Mouse (Mus musculus) forebrain, postnatal 0 days (tissue): ENCODE data around the gene Irf6. TPM values are rescaled to one million over a fixed set of nuclear protein-coding genes. Genes with fewer than 3 reads are reported as not detected.
A peak's percentile ranks its signal among the peaks of the same experiment; 100 is the strongest.

Experiments used
- ATAC-seq: fragments of 200-750 bp; cut with Nextera tagmentation; 2 replicates; pipeline ENCODE4 v1.8.0; 2017; ENCODE audit warnings: mild to moderate bottlenecking, moderate library complexity
- DNase-seq: peaks from one replicate; pipeline ENCODE4 v3.0.0-alpha.2; 2015
- H3K27ac ChIP-seq: fragments of 300-500 bp; sonication (generic); 2 replicates; pipeline ENCODE4 v1.5.1; 2014; ENCODE audit warnings: low read depth, mild to moderate bottlenecking, antibody characterized with exemption, low read length, moderate library complexity, mixed read lengths
- H3K27me3 ChIP-seq: fragments of 300-500 bp; sonication (generic); 2 replicates; pipeline ENCODE4 v1.6.1; 2014; ENCODE audit warnings: mild to moderate bottlenecking, low read length, mixed read lengths; ENCODE audit not compliant: insufficient read depth
- H3K36me3 ChIP-seq: fragments of 300-500 bp; sonication (generic); 2 replicates; pipeline ENCODE4 v1.6.1; 2014; ENCODE audit warnings: mild to moderate bottlenecking, moderate library complexity; ENCODE audit not compliant: insufficient read depth
- H3K4me1 ChIP-seq: fragments of 300-500 bp; sonication (generic); 2 replicates; pipeline ENCODE4 v1.6.1; 2014; ENCODE audit warnings: antibody characterized with exemption; ENCODE audit not compliant: insufficient read depth
- H3K4me2 ChIP-seq: fragments of 300-500 bp; sonication (generic); 2 replicates; pipeline ENCODE4 v1.6.1; 2014; ENCODE audit warnings: low read depth, mild to moderate bottlenecking, moderate library complexity
- H3K4me3 ChIP-seq: fragments of 300-500 bp; sonication (generic); 2 replicates; pipeline ENCODE4 v1.5.1; 2014; ENCODE audit warnings: low read depth, low read length, mixed read lengths
- H3K9ac ChIP-seq: fragments of 300-500 bp; sonication (generic); 2 replicates; pipeline ENCODE4 v1.6.1; 2014; ENCODE audit warnings: mild to moderate bottlenecking
- H3K9me3 ChIP-seq: fragments of 300-500 bp; sonication (generic); 2 replicates; pipeline ENCODE4 v1.6.1; 2016; ENCODE audit warnings: low read length
- CTCF ChIP-seq: sonication (generic); IDR thresholded peaks from 2 replicates; pipeline ENCODE4 v1.5.1; 2016; ENCODE audit warnings: antibody characterized with exemption, control low read depth, low read depth
- WGBS: fragments of 180-500 bp; shearing (Covaris S2); extraction: QIAGEN DNeasy Blood & Tissue Kit; methylation state at CpG from one replicate; pipeline ENCODE4 v1.1.7; 2014; 5-methylcytosine and 5-hydroxymethylcytosine counted together
- polyA plus RNA-seq: library from polyadenylated mRNA; unstranded; fragments of >200 nt; fragmentation: Nextera tagmentation; extraction: Ambion mirVana; gene quantifications from 2 replicates; pipeline ENCODE4 v1.2.1, GENCODE M21; 2015
- total RNA-seq: library from RNA; depleted of rRNA; stranded (reverse); fragments of >200 nt; gene quantifications from 2 replicates; pipeline ENCODE4 v1.2.3, GENCODE M21; 2014

Irf6 gene
- total and polyA plus RNA-seq, 2 experiments from 2014 or later: 0.29 to 0.33 TPM

- Histone ChIP-seq H3K9ac (no peak overlapping the region), H3K4me1 (no peaks in the 10 kb centered on the region), H3K4me3 (no peak overlapping the region), H3K27me3 (no peaks in the 10 kb centered on the region), H3K27ac (no peak overlapping the region), H3K4me2 (no peak overlapping the region), H3K36me3 (no peaks in the 10 kb centered on the region), H3K9me3 (no peaks in the 10 kb centered on the region)
- TF ChIP-seq CTCF: 0 out of 2 replicates have a peak, but pooled peaks have one; percentile 13
- WGBS: 86% methylated on average over 2 of the region's 2 CpGs
- ATAC-seq (no peak), DNase-seq (no peak)
These were observed 45.4 kb downstream of the Irf6 start for GRCm38 (mm10) chr1:193198312-193198711.

GRCm38 (mm10) chr1:193200640-193201382 lies 47.9 kb downstream of the Irf6 start:
- DNase-seq (no peak), ATAC-seq (no peak)
- TF ChIP-seq CTCF: no peak
- Histone ChIP-seq H3K4me2 (no peak overlapping the region), H3K27me3 (no peaks in the 10 kb centered on the region), H3K9me3 (no peaks in the 10 kb centered on the region), H3K4me1 (no peaks in the 10 kb centered on the region), H3K9ac (no peak overlapping the region), H3K27ac (no peak overlapping the region), H3K36me3 (no peaks in the 10 kb centered on the region), H3K4me3 (no peak overlapping the region)
- WGBS: 78% methylated on average over 8 of the region's 8 CpGs

- no peak for DNase-seq
- no peak within 1 kb of the TSS for H3K4me2 ChIP-seq
- H3K27ac ChIP-seq: no peak within 1 kb of the TSS
- no peak within 1 kb of the TSS for H3K4me3 ChIP-seq
- H3K36me3 ChIP-seq: no peaks in the 10 kb centered on the region
- H3K27me3 ChIP-seq: no peaks in the 10 kb centered on the region
- no peak within 1 kb of the TSS for H3K9ac ChIP-seq
- no peaks in the 10 kb centered on the region for H3K4me1 ChIP-seq
- WGBS: 74% methylated on average over 5 of the region's 5 CpGs
- no peaks in the 10 kb centered on the region for H3K9me3 ChIP-seq
- ATAC-seq: no peak
- no peak for TF ChIP-seq CTCF
These were observed 48.5 kb downstream of the Irf6 start, which contains the start of gene Traf3ip3 for GRCm38 (mm10) chr1:193201383-193201778. TSS of gene Traf3ip3 (minus strand) at chr1:193201703.

- no peak for TF ChIP-seq CTCF
- Histone ChIP-seq H3K9me3 (no peaks in the 10 kb centered on the region), H3K27ac (no peak overlapping the region), H3K4me3 (no peak overlapping the region), H3K4me2 (no peak overlapping the region), H3K27me3 (no peaks in the 10 kb centered on the region), H3K4me1 (no peaks in the 10 kb centered on the region), H3K36me3 (no peaks in the 10 kb centered on the region), H3K9ac (no peak overlapping the region)
- 88% methylated on average over 2 of the region's 2 CpGs for WGBS
- DNase-seq (no peak), ATAC-seq (no peak)
These were observed 50.9 kb downstream of the Irf6 start for GRCm38 (mm10) chr1:193203821-193204220.

- Histone ChIP-seq H3K9ac (no peak overlapping the region), H3K27ac (no peak overlapping the region), H3K9me3 (no peaks in the 10 kb centered on the region), H3K36me3 (no peaks in the 10 kb centered on the region), H3K4me3 (no peak overlapping the region), H3K4me1 (no peaks in the 10 kb centered on the region), H3K4me2 (no peak overlapping the region), H3K27me3 (no peaks in the 10 kb centered on the region)
- 97% methylated on average over 2 of the region's 2 CpGs for WGBS
- no peak for ATAC-seq
- DNase-seq: no peak
- no peak for TF ChIP-seq CTCF
These were observed 52.5 kb downstream of the Irf6 start for GRCm38 (mm10) chr1:193205431-193205830.

- Histone ChIP-seq H3K4me2 (no peak within 1 kb of the TSS), H3K4me1 (no peaks in the 10 kb centered on the region), H3K9me3 (no peaks in the 10 kb centered on the region), H3K36me3 (no peaks in the 10 kb centered on the region), H3K4me3 (no peak within 1 kb of the TSS), H3K9ac (no peak within 1 kb of the TSS), H3K27ac (no peak within 1 kb of the TSS), H3K27me3 (no peaks in the 10 kb centered on the region)
- WGBS: 91% methylated on average over 3 of the region's 3 CpGs
- ATAC-seq (no peak), DNase-seq (no peak)
- no peak for TF ChIP-seq CTCF
These were observed 54.6 kb downstream of the Irf6 start, which contains the start of gene Lamb3 for GRCm38 (mm10) chr1:193207503-193207902. TSS of gene Lamb3 (plus strand) at chr1:193207699.

GRCm38 (mm10) chr1:193208178-193208577 lies 55.3 kb downstream of the Irf6 start:
- Histone ChIP-seq H3K4me3 (no peak overlapping the region), H3K36me3 (no peaks in the 10 kb centered on the region), H3K27me3 (no peaks in the 10 kb centered on the region), H3K9me3 (no peaks in the 10 kb centered on the region), H3K9ac (no peak overlapping the region), H3K4me1 (no peaks in the 10 kb centered on the region), H3K4me2 (no peak overlapping the region), H3K27ac (no peak overlapping the region)
- ATAC-seq (no peak), DNase-seq (peak; percentile 21)
- peak; percentile 72 for TF ChIP-seq CTCF
- 33% methylated on average over 2 of the region's 2 CpGs for WGBS
